Mouse (Mus musculus) gastrocnemius, postnatal 14 days (tissue): ENCODE data around the gene Gapvd1. TPM values are rescaled to one million over a fixed set of nuclear protein-coding genes. Genes with fewer than 3 reads are reported as not detected.
"Not testable (repeated sequence)": the region's sequence is repeated elsewhere in the genome, so short reads cannot be mapped to it uniquely, and the experiment has no call there.

Experiments used
- DNase-seq: peaks from one replicate; pipeline ENCODE4 v3.0.0; 2021; ENCODE audit warnings: mixed read lengths
- intact Hi-C: fragments of 180-260 bp; cut with DNase I; formaldehyde crosslinking; loops from one replicate; pipeline ENCODE4 v1.15.1; 2025; ENCODE audit warnings: low total_unique reads
- long read RNA-seq, 2 experiments: library from polyadenylated mRNA; stranded (forward); transcript quantifications; one replicate each; pipeline ENCODE4 v2.0.0; 2021
- total RNA-seq, 2 experiments: library from RNA; stranded (reverse); gene quantifications; 2 replicates each; pipeline ENCODE4 v1.2.3; 2021

Gene Gapvd1
- total RNA-seq: 10 to 100 TPM; 32.2 to 34.6 TPM
- long read RNA-seq, experiment 1, full-length matches to known transcripts: 5 of 15 reads
- long read RNA-seq, experiment 1, partial matches to known transcripts: 5 of 15 reads
- long read RNA-seq, experiment 1, other reads (novel, unspliced or antisense): 5 of 15 reads
- long read RNA-seq, experiment 2, full-length matches to known transcripts: 10 of 22 reads
- long read RNA-seq, experiment 2, partial matches to known transcripts: 3 of 22 reads
- long read RNA-seq, experiment 2, other reads (novel, unspliced or antisense): 9 of 22 reads

DNA sequence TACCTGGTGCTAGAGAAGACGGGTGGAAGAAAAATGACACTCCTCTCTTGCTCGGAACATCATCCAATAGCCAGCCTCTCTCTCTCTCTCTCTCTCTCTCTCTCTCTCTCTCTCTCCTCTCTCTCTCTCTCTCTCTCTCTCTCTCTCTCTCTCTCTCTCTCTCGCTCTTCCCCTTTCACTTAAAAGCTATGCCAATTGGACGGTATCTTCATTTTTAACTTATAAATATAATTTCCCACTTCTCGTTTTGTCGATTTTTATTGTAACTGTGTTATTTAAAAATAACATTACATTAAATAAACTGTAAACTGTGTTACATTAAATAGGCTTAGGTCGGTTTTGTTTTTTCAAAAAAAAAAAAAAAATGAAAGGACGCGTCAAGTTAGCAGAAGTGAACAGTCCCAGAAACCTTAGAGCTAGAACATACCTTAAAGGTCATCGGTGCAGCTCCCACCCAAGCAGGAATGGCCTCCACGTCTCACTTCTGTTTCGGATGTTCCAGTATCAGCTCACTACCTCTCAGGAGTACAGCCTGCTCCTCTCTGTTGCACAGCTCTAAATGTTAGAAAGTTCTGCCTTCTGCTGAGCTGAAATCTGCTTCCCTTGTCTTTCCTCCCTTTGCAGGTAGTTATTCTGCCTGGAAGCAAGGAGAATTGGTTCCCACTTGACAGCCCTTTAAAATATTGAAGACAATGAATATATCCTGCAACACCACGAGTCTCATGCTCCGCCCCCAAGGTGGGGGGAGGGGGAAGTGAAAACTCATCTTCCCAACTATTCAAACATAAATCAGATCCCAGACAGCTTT, at the start of gene Gapvd1:
TSS of gene Gapvd1 (minus strand) at position 682 of the 808 bp plus-strand sequence.
- intact Hi-C loops: no loop called here
- DNase-seq: no peak

DNA sequence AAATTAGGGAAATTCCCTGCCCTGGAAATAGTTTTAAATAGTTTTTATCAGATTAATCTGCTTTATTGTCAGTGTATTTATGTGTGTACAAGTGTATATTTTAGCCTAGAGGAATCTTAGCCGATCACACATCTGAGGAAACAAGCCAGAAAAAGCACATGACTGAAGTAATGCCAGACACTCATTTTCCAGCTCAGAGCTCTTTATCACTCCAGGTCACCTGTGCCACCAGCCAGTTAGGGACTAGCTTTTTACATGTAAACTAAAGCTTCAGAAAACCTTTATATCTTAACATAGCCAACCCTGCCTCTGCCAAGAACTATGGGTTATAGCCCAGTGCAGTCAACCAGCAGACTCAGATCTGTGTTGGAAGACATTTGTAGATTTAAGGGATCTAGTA, 49.8 kb upstream of the Gapvd1 start:
- no peak for DNase-seq
- intact Hi-C loops: no loop called here

DNA sequence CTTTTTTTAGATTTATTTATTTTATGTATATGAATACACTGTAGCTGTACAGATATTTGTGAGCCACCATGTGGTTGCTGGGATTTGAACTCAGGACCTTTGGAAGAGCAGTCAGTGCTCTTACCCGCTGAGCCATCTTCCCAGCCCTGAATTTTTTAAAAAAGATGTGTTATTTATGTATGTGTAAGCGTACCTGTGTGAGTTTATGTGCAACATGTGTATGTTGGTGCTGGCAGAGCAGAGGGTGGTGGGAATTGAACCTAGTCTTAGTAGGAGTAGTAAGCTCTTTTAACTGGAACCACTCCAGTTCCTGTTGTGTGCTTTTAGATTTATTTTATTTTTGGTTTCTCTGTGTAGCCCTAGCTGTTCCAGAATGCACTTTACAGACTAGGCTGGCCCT, 49.1 kb upstream of the Gapvd1 start:
- DNase-seq: no peak
- intact Hi-C loops: no loop called here

DNA sequence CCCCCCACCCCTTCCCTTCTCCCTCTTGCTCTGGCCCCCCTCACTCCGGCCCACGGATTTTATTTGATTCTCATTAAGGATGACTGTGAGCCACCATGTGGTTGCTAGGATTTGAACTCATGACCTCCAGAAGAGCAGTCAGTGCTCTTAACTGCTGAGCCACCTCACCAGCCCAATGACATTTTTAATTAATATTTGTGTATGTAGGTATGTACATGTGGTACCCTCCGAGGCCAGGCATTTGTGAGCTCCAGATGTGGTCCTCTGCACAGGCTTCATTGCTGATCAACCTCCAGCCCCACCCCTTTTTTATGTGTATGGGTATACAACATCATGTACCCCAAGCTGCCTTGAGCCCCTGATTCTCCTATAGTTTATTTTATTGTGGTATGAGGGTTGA, 48.7 kb upstream of the Gapvd1 start:
- intact Hi-C loops: no loop called here
- DNase-seq: no peak

DNA sequence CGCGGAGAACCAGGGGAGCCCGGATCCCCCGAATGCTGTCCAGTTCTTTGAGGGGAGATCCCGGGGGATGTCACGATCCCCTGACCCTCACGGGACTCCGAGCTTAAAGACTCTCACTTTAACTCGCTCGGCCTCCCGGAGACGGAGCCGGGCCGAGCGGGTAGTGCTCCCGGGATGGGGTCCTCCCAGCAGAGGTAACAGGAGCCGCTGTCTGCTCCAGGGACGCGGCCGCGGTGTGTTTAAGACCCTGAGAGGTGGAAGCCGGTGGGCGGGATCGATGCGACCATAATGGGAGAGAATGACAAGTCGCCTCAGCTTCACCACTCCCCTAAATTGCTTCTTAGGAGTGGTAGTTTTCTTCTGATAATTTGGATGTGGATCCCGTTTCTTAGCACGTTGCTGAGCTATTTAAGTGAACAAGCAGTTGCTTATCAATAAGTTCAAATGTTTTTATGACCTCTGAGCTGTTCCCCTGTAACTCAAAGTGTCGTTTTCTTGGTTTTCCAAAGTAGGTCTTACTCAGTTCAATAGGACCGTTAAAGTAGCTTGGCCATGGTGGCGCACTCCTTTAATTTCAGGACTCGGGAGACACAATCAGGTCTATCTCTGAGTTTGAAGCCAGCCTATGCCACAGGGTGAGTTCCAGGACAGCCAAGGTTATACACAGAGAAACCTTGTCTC, 47.7 kb upstream of the Gapvd1 start:
- DNase-seq: peak; percentile 18
- intact Hi-C loops: not testable (repeated sequence)

DNA sequence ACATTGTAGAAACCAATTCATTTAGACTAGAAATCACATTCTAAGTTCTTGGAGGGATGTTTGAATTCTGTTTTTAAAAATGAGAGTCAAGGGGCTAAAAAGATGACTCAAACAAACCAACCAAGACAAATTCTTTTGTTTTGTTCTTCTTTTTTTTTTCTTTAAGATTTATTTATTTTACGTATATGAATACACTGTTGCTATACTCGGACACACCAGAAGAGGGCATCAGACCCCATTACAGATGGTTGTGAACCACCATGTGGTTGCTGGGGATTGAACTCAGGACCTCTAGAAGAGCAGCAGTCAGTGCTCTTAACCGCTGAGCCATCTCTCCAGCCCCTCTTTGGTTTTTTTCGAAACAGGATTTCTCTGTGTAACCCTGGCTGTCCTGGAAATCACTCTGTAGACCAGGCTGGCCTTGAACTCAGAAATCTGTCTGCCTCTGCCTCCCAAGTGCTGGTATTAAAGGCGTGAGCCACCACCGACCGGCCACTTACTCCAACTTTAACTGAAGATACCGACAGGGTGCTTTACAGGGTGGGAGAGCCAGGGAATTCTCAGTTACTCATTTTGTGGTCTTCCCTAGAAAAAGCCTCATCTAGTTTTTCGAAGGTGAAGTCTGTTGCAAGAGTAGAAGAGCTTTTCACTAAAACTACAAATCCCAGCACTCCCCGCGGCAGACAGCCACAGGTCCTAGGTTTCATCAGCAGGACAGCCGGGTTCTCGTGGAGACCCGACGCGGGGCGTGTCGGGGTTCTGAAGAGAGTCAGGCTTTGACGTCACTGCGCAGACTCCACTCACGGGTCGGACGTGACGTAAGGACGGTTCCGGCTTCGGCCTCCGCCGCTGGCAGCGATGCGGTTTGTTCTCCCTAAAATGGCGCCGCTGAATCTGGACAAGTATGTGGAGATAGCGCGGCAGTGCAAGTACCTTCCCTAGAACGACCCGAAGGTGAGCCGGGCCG, 46.8 kb upstream of the Gapvd1 start:
- intact Hi-C loops: no loop called here

DNA sequence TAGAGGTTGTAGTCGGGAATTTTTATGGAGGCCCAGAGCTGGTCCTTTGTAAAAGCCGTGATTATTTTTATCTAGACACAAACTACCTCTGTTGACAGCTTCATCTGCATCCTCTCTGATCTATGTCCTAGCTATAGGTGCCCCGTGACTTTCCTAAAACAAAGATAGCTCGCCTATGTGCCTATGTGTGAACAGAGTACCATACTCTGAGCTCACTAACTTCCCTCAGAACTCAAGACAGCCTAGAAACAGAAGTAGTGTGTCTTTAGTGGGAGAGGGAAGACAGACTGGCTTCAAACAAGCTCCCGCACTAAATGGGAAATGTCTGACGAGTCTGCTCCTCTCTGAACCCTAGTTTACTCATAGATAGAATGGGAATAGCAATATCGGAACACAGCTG, 45.3 kb upstream of the Gapvd1 start:
- DNase-seq: no peak
- intact Hi-C loops: no loop called here

More for the DNA sequence above, 46.8 kb upstream of the Gapvd1 start:
- peak; percentile 97 for DNase-seq

DNA sequence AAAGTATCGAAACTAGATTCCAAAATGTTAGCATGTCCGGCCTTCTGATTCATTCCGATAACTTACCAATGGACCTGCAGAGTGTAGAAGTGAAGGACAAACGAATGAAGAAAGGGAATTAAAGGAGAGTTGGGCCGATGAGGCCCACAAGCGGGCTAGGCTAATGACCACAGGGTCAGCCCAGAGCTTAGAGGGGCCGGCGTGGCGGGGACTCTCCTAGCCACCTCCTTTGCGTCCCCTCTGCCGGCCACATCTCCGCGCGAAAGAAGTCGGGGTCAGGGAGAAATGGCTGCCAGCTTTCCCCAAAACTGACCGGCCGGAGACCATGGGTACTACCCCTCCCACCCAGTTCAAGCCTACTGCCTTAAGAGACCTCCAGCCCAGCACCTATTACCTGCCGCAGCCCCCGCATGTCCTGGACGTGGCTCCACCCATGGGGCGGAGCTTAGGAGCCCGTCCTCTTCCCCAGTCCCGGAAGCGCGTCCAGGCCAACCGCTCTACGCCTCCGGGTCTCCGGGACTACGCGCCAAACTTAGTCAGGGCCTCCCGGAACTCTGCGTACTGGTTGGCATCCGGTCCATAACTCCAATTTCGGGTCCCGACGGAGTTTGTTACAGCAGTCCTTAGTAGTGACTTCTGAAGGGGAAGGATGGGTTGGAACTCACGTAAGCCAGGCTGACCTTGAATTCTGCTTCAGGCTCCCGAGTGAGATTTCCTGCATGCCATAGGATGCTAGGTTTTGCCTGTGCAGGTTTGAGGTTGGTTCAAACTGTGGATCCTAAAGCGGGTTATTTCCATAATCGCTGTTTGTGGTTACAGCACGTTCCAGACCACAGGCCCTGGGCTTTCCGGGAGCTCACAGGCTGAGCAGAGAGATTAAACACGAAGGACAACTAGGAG, 44.6 kb upstream of the Gapvd1 start, which contains the start of gene Rabepk:
TSS of gene Rabepk (minus strand) at position 556 of the 900 bp plus-strand sequence.
- peak; percentile 85 for DNase-seq
- intact Hi-C loops: no loop called here

GRCm38 (mm10) chr2:34795426-34795825, 40.4 kb upstream of the Gapvd1 start:
- intact Hi-C loops: no loop called here
- no peak for DNase-seq

DNA sequence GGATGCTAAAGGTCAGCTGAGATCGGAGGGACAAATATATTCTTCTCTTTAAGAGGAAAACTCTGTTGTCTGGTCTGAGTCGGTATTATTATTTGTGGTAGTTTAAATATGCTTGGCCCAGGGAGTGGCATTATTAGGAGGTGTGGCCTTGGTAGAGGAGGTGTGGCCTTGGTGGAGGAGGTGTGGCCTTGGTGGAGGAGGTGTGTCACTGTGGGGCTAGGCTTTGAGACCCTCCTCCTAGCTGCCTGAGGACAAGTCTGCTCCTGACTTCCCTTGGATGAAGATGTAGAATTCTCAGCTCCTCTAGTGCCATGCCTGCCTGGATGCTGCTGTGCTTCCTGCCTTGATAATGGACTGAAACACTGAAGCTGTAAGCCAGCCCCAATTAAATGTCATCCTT, 39.5 kb upstream of the Gapvd1 start:
- intact Hi-C loops: no loop called here
- no peak for DNase-seq

- DNase-seq, intact Hi-C loops: not testable (repeated sequence)
These were observed 37.5 kb upstream of the Gapvd1 start for GRCm38 (mm10) chr2:34792543-34792942.

DNA sequence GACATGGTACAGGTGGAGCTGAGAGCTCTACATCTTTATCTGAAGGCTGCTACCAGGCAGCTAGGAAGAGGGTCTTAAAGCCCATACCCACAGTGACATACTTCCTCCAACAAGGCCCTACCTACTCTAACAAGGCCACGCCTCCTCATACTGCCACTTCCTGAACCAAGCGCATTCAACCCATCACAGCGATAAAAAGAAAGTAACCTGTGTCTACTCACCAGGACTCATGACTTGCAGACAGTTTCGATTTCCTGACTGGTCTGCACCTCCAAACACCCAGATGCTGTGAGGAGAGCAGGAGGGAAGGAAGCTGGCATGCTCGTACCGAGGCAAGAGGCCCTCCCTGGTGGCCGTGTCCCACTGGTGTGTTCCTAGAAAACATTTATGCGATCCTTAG, 35.2 kb upstream of the Gapvd1 start:
- intact Hi-C loops: no loop called here

GRCm38 (mm10) chr2:34784085-34784484, 29.1 kb upstream of the Gapvd1 start:
- intact Hi-C loops: loop anchor here (10.0 kb wide), 1 partner anchor 191 kb away; no protein-coding TSS in a partner anchor

More for the DNA sequence above, 35.2 kb upstream of the Gapvd1 start:
- no peak for DNase-seq

GRCm38 (mm10) chr2:34783064-34784020, 28.3 kb upstream of the Gapvd1 start:
- intact Hi-C loops: loop anchor here (10.0 kb wide), 1 partner anchor 191 kb away; no protein-coding TSS in a partner anchor
- DNase-seq: no peak

More at GRCm38 (mm10) chr2:34784085-34784484, 29.1 kb upstream of the Gapvd1 start:
- DNase-seq: no peak

DNA sequence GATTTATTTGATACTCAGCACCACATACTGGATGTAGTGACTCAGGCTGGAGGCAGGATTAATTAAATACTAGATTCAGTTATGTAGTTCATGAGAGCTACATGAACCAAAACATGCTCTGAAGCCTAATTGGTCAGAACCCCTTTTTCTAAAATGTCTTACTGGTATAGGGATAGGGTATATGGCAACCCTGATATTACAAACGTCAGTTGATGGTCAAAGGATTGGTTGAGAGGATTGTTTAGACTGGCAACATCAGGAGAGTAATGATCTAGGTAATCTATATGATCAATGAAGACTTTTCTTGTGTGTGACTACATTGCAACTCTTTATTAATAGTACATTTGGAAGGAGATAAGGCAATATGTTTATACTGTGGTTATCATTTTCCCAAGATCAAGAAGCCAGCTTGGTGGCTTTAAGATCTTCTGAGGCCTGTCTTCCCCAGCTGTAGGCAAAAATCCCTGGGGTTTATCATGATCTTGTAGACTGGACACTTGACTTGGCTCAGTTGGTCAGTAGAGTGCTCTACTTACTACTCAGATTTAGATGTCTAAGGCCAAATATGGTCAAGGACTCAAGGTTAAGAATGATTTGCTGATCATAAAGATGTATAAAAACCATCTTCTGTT, 22.3 kb upstream of the Gapvd1 start:
- no peak for DNase-seq
- intact Hi-C loops: no loop called here

DNA sequence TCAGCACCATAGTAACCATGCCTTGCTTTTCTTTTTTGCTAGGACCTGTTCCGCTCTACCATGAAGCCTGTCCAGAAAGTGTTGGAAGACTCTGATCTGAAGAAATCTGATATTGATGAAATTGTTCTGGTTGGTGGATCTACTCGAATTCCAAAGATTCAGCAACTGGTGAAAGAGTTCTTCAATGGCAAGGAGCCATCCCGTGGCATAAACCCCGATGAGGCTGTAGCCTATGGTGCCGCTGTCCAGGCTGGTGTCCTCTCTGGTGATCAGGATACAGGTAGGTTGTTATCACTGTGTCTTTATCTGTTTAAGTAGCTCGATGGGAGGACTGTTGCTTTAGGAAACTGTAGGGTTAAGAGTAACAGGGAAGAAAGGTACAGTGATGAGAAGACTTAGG, 19.5 kb upstream of the Gapvd1 start:
- intact Hi-C loops: no loop called here
- no peak for DNase-seq
